Mouse (Mus musculus) neutrophil, adult 83 days (primary cell): ENCODE measurements around the gene Chrnb1. TPM values are rescaled to one million over a fixed set of nuclear protein-coding genes. Genes with fewer than 3 reads are reported as not detected.

Experiments
- total RNA-seq, 2 experiments: library from RNA; stranded (reverse); gene quantifications; one replicate each; pipeline ENCODE4 v1.2.4; 2023

Gene Chrnb1
- 1 to 10 TPM in 1 of 2 experiments, under 1 TPM in 1; 0.79 to 1.9 TPM for total RNA-seq

GRCm38 (mm10) chr11:69795168-69795982 lies at the start of gene Chrnb1:
Gene Chrnb1 (minus strand): TSS chr11:69795943.

GRCm38 (mm10) chr11:69837952-69838713 lies 42.4 kb upstream of the Chrnb1 start, which contains the start of gene Tmem256:
Gene Tmem256 (plus strand): TSS chr11:69838514.

DNA sequence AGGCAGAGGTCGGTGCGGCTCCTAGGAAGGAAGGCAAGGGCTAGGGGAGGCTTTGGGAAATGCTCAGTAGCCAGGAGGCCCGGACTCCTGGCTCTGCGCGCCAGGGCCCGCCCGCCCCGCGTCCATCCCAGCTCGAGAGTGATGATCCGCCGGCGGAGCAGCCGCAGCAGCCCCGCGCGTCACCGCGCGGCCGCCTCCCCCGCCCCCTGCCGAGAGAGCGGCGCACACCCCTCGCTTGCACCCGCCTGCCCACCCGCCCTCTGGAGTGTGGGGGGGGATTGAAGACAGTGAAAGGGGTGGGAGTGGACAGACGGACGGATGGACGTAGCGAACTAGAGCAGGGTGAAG lies 41.8 kb upstream of the Chrnb1 start, which contains the start of gene Nlgn2:
Nlgn2 (minus strand) TSS at position 181 of the 348 bp plus-strand sequence.

DNA sequence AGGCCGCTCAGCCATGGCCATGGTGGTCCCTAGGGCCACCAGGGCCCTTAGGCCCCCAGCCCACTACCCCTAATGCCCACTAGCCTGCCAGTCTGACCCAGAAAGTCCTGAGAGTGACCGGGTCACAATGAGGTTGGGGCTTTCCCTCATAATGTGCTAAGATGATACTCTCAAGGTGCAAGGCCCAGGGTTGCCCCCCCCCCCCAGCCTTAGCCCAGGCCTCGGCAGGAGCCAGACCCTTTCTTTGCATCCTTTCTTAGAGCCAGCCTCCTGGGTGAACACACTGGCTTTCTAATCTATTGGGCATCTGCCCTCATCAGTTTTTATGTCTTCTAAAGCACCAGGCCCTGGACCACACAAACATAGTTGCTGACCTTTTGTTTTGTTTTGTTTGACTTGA lies 26.3 kb upstream of the Chrnb1 start, which contains the start of gene Spem1:
Spem1 (minus strand) TSS at position 101 of the 400 bp plus-strand sequence.

GRCm38 (mm10) chr11:69818365-69818764 lies 22.6 kb upstream of the Chrnb1 start, which contains the start of gene Spem2:
Gene Spem2 (minus strand): TSS chr11:69818465.

GRCm38 (mm10) chr11:69815155-69815554 lies 19.4 kb upstream of the Chrnb1 start, which contains the start of gene Gm39566:
Gene Gm39566 (minus strand): TSS chr11:69815298.

DNA sequence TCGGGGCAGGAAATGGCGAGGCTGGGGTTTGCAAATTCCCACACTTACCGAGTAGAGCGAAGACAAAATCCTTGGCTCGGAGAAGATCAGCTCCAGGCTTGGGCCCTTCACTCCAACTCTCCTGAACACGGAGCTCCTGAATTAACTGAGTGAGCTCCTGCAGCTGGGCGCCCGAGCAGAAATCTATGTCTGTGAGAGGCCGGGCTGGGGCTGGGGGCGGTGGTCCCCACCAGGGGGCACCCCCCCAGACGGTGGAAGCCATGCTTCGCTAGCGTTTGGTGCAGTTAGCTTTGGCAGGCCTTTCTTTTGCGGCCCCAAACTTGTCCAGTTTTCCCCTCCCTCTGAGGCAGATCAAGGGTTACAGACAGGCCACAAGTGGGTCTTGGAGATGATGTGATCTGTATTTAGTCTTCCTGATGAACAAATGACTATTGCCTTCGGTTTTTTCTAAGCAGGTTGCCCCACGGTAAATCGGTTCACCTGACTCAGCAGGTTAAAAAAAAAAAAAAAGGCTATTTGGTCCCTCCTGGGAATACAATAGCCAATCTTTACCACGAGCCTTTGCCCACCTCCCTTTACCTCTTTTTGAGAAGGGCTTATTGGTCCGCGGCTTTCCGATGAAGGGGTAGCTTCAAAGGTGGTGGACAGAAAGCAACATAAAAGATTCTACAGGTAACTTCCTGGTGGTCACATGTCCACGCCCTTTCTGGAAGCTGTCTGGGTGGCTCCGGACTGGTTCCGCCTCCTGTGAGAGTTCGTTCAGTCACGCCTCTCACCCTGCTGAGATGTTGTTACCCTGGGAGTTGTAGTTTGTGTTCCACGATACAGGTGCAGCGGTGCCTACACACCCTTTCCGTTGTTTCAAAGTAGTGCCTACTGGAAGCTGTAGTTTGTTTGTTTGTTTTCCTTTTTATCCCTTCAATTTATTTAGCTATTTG lies 9.5 kb upstream of the Chrnb1 start, which contains the start of gene Tmem102:
Tmem102 (minus strand) TSS at position 653 of the 938 bp plus-strand sequence.

DNA sequence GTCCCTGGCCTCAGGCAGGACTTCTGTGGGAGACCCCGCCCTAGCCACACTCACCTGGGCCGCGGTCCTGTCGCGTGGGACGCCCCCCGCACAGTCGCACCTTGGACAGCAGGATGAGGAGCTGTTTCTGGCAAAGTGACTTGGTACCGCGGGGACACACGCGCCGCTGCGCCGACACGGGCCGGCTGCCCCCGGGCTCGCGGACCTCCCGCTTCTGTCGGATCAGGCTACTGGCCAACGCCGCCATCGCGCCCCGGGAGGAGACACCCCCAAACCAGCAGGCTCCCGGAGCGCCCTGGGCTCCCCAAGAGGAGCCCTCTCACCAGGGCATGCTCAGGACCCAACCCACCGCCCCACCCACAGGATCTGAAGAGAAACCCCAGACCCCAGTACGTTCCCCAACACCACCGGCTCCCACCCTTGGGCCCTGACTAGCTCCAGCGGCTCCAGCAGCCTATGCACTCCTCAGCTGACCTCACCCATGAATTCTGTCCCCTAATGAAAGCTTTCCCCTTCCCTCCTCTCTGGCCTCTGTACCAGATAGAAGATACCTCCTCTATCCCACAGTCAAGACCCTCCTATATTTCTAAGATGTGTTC lies 5.7 kb upstream of the Chrnb1 start, which contains the start of gene Fgf11:
Fgf11 (minus strand) TSS at position 479 of the 599 bp plus-strand sequence.

GRCm38 (mm10) chr11:69765221-69766125 lies 30.3 kb downstream of the Chrnb1 start, which contains the start of gene Zbtb4:
Gene Zbtb4 (plus strand): TSS chr11:69765912.

DNA sequence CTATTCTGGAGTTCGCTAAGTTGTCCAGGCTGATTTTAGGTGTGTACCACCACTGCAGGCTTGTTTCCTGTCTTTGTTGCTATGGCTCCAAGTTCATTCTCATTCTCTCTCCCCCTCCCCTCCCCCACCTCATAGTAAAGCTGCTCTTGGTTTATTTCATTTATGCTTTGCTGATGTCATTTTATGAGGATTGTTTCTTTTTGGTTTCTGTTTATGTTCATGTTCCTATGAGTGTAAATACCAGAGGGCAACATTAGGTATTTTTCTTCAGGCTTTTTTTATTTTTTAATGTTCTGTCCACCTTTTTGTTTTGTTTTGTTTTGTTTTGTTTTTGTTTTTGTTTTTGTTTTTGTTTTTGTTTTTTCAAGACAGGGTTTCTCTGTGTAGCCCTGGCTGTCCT lies 33.9 kb downstream of the Chrnb1 start, which contains the start of gene Slc35g3:
Slc35g3 (minus strand) TSS at position 101 of the 400 bp plus-strand sequence.

DNA sequence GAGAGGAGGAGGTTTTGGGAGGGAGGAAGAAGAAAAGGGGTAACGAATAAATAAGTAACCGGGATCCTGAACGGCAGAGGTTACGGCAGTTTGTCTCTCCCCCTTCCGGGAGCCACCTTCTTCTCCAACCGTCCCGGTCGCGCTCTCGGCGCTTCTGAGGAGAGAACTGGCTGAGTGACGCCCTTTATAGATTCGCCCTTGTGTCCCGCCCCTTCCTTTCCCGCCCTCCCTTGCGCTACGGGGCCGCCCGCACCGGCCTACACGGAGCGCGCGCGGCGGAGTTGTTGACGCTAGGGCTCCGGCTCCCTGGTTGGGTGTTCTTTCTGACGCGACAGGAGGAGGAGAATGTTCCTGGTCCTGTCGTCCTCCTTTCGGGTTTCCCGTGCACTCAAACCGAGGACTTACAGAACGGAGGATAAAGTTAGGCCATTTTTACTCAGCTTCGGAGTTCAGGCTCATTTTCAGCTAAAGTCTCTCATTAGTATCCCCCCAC lies 37.2 kb downstream of the Chrnb1 start, which contains the start of gene Polr2a:
Polr2a (minus strand) TSS at position 160 of the 493 bp plus-strand sequence.

Other genes starting within 250 kb of the Chrnb1 start
- 1 to 10 TPM; 9.6 to 9.8 TPM for gene Dnah2, start 246.8 kb downstream of the Chrnb1 start, total RNA-seq
- gene Efnb3, start 235.7 kb downstream of the Chrnb1 start, total RNA-seq = under 1 TPM; 0.18 to 0.20 TPM
- gene Wrap53, start 215.7 kb downstream of the Chrnb1 start, total RNA-seq = 1 to 10 TPM; 9.0 to 9.8 TPM
- 10 to 100 TPM; 59.1 to 59.7 TPM for gene Trp53, start 215.6 kb downstream of the Chrnb1 start, total RNA-seq
- gene Atp1b2, start 190.0 kb downstream of the Chrnb1 start, total RNA-seq = 1 to 10 TPM; 5.4 to 6.9 TPM
- not detected for gene Shbg, start 178.0 kb downstream of the Chrnb1 start, total RNA-seq
- gene Sat2, start 173.9 kb downstream of the Chrnb1 start, total RNA-seq = not detected
- 10 to 100 TPM; 42.3 to 53.2 TPM for gene Fxr2, start 163.0 kb downstream of the Chrnb1 start, total RNA-seq
- gene Sox15, start 140.6 kb downstream of the Chrnb1 start, total RNA-seq = under 1 TPM in 1 of 2 experiments, not detected in 1; 0.55 TPM
- gene Mpdu1, start 133.3 kb downstream of the Chrnb1 start, total RNA-seq = 10 to 100 TPM; 51.6 to 54.9 TPM
- gene Cd68, start 129.8 kb downstream of the Chrnb1 start, total RNA-seq = 100 to 1,000 TPM; 138 to 157 TPM
- 100 to 1,000 TPM; 554 to 653 TPM for gene Eif4a1, start 123.5 kb downstream of the Chrnb1 start, total RNA-seq
- 10 to 100 TPM; 64.7 to 65.2 TPM for gene Senp3, start 113.9 kb downstream of the Chrnb1 start, total RNA-seq
- gene Tnfsf13, start 110.2 kb downstream of the Chrnb1 start, total RNA-seq = 10 to 100 TPM; 15.8 to 16.0 TPM
- 1 to 10 TPM; 7.9 to 8.7 TPM for gene Tnfsf12, start 100.1 kb downstream of the Chrnb1 start, total RNA-seq
- gene Tnfsfm13, start 99.8 kb downstream of the Chrnb1 start, total RNA-seq = 1 to 10 TPM; 4.7 to 5.5 TPM
- 10 to 100 TPM; 82.6 to 86.1 TPM for gene Polr2a, start 37.3 kb downstream of the Chrnb1 start, total RNA-seq
- not detected for gene Slc35g3, start 34.0 kb downstream of the Chrnb1 start, total RNA-seq
- gene Zbtb4, start 30.0 kb downstream of the Chrnb1 start, total RNA-seq = 1 to 10 TPM; 2.4 to 3.3 TPM
- under 1 TPM in 1 of 2 experiments, not detected in 1; 0.18 TPM for gene Fgf11, start 5.9 kb upstream of the Chrnb1 start, total RNA-seq
- not detected for gene Tmem102, start 9.7 kb upstream of the Chrnb1 start, total RNA-seq
- not detected for gene Gm39566, start 19.4 kb upstream of the Chrnb1 start, total RNA-seq
- gene Spem2, start 22.5 kb upstream of the Chrnb1 start, total RNA-seq = not detected
- gene Spem1, start 26.2 kb upstream of the Chrnb1 start, total RNA-seq = not detected
- 1 to 10 TPM; 1.3 to 2.1 TPM for gene Nlgn2, start 41.8 kb upstream of the Chrnb1 start, total RNA-seq
- 100 to 1,000 TPM in 1 of 2 experiments, 10 to 100 TPM in 1; 99.2 to 106 TPM for gene Tmem256, start 42.6 kb upstream of the Chrnb1 start, total RNA-seq
- 10 to 100 TPM; 35.0 to 35.9 TPM for gene Plscr3, start 50.4 kb upstream of the Chrnb1 start, total RNA-seq
- gene Tnk1, start 62.8 kb upstream of the Chrnb1 start, total RNA-seq = not detected
- 1 to 10 TPM in 1 of 2 experiments, under 1 TPM in 1; 0.88 to 1.2 TPM for gene Tmem95, start 82.1 kb upstream of the Chrnb1 start, total RNA-seq
- 1 to 10 TPM; 8.6 to 9.0 TPM for gene Kctd11, start 85.5 kb upstream of the Chrnb1 start, total RNA-seq
- gene Acap1, start 99.6 kb upstream of the Chrnb1 start, total RNA-seq = 100 to 1,000 TPM; 260 to 263 TPM
- gene 2810408A11Rik, start 105.0 kb upstream of the Chrnb1 start, total RNA-seq = 1 to 10 TPM; 3.0 to 3.2 TPM
- 10 to 100 TPM; 20.9 to 27.6 TPM for gene Neurl4, start 105.1 kb upstream of the Chrnb1 start, total RNA-seq
- 10 to 100 TPM; 69.0 to 84.5 TPM for gene Gps2, start 117.9 kb upstream of the Chrnb1 start, total RNA-seq
- 100 to 1,000 TPM; 482 to 501 TPM for gene Eif5a, start 126.0 kb upstream of the Chrnb1 start, total RNA-seq
- gene Ybx2, start 139.9 kb upstream of the Chrnb1 start, total RNA-seq = not detected
- 1 to 10 TPM in 1 of 2 experiments, under 1 TPM in 1; 0.97 to 1.3 TPM for gene Slc2a4, start 152.2 kb upstream of the Chrnb1 start, total RNA-seq
- gene Cldn7, start 168.8 kb upstream of the Chrnb1 start, total RNA-seq = not detected
- 10 to 100 TPM; 75.0 to 80.3 TPM for gene Ctdnep1, start 185.2 kb upstream of the Chrnb1 start, total RNA-seq
- 10 to 100 TPM; 24.3 to 31.0 TPM for gene Elp5, start 186.6 kb upstream of the Chrnb1 start, total RNA-seq
- 100 to 1,000 TPM; 475 to 527 TPM for gene Gabarap, start 195.2 kb upstream of the Chrnb1 start, total RNA-seq
- gene Phf23, start 199.8 kb upstream of the Chrnb1 start, total RNA-seq = 10 to 100 TPM; 41.2 to 53.6 TPM
- gene Dvl2, start 204.7 kb upstream of the Chrnb1 start, total RNA-seq = 10 to 100 TPM; 15.0 to 18.2 TPM
- gene Acadvl, start 219.5 kb upstream of the Chrnb1 start, total RNA-seq = 10 to 100 TPM; 39.3 to 50.0 TPM
- gene Dlg4, start 221.0 kb upstream of the Chrnb1 start, total RNA-seq = 1 to 10 TPM; 5.5 to 5.8 TPM